Mouse (Mus musculus) spleen, adult 2 months (tissue): ENCODE data around the gene Bend6. TPM values are rescaled to one million over a fixed set of nuclear protein-coding genes. Genes with fewer than 3 reads are reported as not detected.

Experiments
- DNase-seq, 2 experiments: peaks; one replicate each; pipeline versions ENCODE4 v3.0.0 to v3.0.0-alpha.2; 2012 to 2021; ENCODE audit warnings: low spot score in 2 of 2, low read depth in 1 of 2
- H3K27ac ChIP-seq: fragments of 200-500 bp; 2 replicates; pipeline ENCODE4 v1.5.1; 2012; ENCODE audit warnings: low read length, inconsistent platforms; ENCODE audit not compliant: insufficient read depth
- H3K27me3 ChIP-seq: fragments of 200-500 bp; 2 replicates; pipeline ENCODE4 v1.6.1; 2012; ENCODE audit warnings: mild to moderate bottlenecking, moderate library complexity, low read length, inconsistent platforms; ENCODE audit not compliant: control insufficient read depth, insufficient read depth
- H3K36me3 ChIP-seq: fragments of 200-500 bp; 2 replicates; pipeline ENCODE4 v1.6.1; 2012; ENCODE audit warnings: mild to moderate bottlenecking, low read length, inconsistent platforms; ENCODE audit not compliant: control insufficient read depth, insufficient read depth
- H3K4me1 ChIP-seq: fragments of 200-500 bp; 2 replicates; pipeline ENCODE4 v1.6.1; 2011; ENCODE audit warnings: inconsistent platforms; ENCODE audit not compliant: control insufficient read depth, insufficient read depth, insufficient read length
- H3K4me3 ChIP-seq: fragments of 200-500 bp; 2 replicates; pipeline ENCODE4 v1.5.1; 2011; ENCODE audit warnings: mild to moderate bottlenecking, inconsistent platforms; ENCODE audit not compliant: insufficient read depth, insufficient read length; ENCODE audit errors: extremely low read depth
- CTCF ChIP-seq: fragments of 200-500 bp; IDR thresholded peaks from 2 replicates; pipeline ENCODE4 v1.5.1; 2011; ENCODE audit warnings: mild to moderate bottlenecking, inconsistent platforms; ENCODE audit not compliant: insufficient read depth, insufficient read length, insufficient replicate concordance; ENCODE audit errors: extremely low read depth
- POLR2A ChIP-seq: fragments of 200-500 bp; IDR thresholded peaks from 2 replicates; pipeline ENCODE4 v1.6.1; 2011; ENCODE audit warnings: low read depth, low read length, inconsistent platforms
- WGBS: fragments of 180-500 bp; shearing (Covaris S2); methylation state at CpG from one replicate; pipeline ENCODE4 v1.1.7; 2018; 5-methylcytosine and 5-hydroxymethylcytosine counted together
- polyA plus RNA-seq: library from polyadenylated mRNA; depleted of rRNA; stranded (reverse); fragments of >200 nt; gene quantifications from 2 replicates; pipeline ENCODE4 v1.2.3, GENCODE M21; 2012

The Bend6 gene
- polyA plus RNA-seq, 1 experiment = 0.43 TPM

DNA sequence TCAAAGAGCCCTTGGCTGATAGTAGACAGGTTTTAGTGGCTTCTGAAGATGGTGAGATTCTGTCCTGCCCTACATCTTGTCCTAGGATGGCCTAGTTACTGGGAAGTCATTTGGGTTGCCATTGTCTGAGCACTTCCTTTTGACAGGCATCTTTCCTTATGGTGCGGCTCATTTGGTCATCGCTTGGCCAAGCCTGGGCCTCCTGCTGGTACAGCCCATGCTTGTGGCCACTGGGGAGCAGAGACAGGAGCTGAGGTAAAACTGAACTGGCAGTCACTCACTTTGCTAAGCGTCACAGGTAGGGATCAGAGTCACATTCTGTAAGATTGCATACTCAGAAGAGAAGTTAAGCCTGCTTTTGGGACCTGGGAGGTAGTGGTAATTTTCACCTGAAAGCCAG, 24.6 kb upstream of the Bend6 start:
- 92% methylated on average over 3 of the region's 3 CpGs for WGBS
- H3K4me3 ChIP-seq = no peak overlapping the region
- no peak for DNase-seq
- no peaks in the 10 kb centered on the region for H3K4me1 ChIP-seq
- TF ChIP-seq POLR2A (no peak), CTCF (no peak)
- H3K27ac ChIP-seq = no peak overlapping the region
- no peaks in the 10 kb centered on the region for H3K27me3 ChIP-seq
- H3K36me3 ChIP-seq = no peaks in the 10 kb centered on the region

DNA sequence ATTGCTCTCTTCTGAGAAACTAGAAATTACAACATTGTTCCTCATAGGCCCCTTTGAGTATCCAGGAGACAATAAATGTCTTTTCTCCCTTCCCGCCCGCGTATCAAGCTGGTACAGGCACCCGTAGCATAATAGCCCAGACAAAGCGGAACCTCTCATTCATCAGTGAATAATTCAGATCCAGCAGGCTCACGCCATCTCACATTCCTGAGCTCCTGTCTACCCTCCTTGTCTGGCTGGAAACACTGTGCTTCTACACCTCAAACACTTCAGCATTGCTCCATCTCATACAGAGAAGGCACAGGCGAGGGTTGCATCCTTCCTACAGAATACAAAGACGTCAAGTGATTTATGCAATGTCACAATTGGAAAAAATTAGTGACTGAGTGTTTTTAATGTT, 24.2 kb upstream of the Bend6 start:
- no peaks in the 10 kb centered on the region for H3K27me3 ChIP-seq
- 92% methylated on average over 8 of the region's 8 CpGs for WGBS

DNA sequence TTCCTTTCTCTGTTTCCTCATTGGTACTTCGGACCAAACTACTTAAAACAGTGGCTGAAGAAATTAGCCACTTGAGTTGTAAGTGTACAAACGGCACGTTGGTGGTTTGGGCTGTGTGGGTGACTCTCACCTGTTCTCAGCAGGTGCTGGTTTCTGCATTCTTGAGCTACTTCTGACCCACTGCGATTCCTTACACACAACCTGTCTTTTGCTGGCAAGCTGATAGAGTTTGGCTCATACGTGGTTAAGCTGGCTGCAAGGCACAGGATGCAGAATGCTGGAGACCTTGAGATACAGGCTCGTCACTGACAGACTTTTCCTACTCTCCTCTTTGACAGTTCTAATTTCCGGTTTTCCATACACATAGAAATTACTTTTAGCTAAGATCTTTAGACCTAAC, 19.9 kb upstream of the Bend6 start:
- 78% methylated on average over 7 of the region's 7 CpGs for WGBS
- Histone ChIP-seq H3K4me3 (no peak overlapping the region), H3K36me3 (no peaks in the 10 kb centered on the region), H3K4me1 (no peaks in the 10 kb centered on the region), H3K27me3 (no peaks in the 10 kb centered on the region), H3K27ac (no peak overlapping the region)
- TF ChIP-seq CTCF (no peak), POLR2A (no peak)
- no peak for DNase-seq

More for the DNA sequence above, 24.2 kb upstream of the Bend6 start:
- TF ChIP-seq POLR2A = no peak
- TF ChIP-seq CTCF = no peak
- Histone ChIP-seq H3K4me1 (no peaks in the 10 kb centered on the region), H3K4me3 (no peak overlapping the region), H3K36me3 (no peaks in the 10 kb centered on the region), H3K27ac (no peak overlapping the region)
- DNase-seq = no peak

DNA sequence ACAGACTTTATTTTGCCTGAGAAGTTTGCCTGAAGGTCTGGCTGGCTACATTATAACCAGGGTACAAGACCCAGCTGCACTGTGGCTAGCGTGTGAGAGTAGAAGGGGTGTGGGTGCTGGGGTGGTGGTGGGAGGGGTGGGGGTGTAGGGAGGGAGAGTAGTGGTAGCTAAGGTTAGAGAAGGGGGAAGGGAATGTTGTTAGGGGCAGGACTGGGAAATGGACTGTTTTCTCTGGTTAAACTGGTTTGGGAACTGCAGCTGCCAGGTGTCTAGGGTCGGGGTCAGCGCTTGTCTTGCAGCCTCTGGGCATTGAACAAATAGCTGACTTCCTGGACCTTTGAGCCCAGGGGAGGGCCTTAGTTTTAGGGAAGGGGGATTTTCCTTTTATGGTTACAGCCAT, 17.7 kb upstream of the Bend6 start:
- H3K4me1 ChIP-seq = no peaks in the 10 kb centered on the region
- DNase-seq = no peak
- H3K4me3 ChIP-seq = no peak overlapping the region
- no peaks in the 10 kb centered on the region for H3K36me3 ChIP-seq
- no peak overlapping the region for H3K27ac ChIP-seq
- no peaks in the 10 kb centered on the region for H3K27me3 ChIP-seq
- WGBS = 72% methylated on average over 3 of the region's 3 CpGs
- TF ChIP-seq POLR2A = no peak
- no peak for TF ChIP-seq CTCF

DNA sequence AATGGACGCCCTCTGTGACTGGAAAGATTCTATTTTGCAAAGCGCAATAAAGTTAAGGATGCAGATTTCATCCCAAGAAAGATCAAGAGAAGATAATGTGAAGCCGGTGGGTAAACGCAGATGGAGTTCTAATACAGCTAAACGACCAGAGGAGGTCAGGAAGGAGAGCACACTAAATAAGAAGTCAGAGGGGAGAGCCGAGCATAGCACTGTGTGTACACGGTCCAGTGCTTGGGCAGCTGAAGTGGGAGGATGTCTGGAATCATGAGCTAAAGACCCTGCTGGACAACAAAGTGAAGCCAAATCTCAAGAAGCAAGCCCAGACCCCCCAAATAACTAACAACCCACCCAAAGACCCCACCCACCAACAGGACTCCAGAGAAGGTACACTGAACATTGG, 15.4 kb upstream of the Bend6 start:
- Histone ChIP-seq H3K27me3 (no peaks in the 10 kb centered on the region), H3K4me1 (no peaks in the 10 kb centered on the region), H3K36me3 (no peaks in the 10 kb centered on the region), H3K27ac (no peak overlapping the region), H3K4me3 (no peak overlapping the region)
- DNase-seq = no peak
- WGBS = 85% methylated on average over 7 of the region's 7 CpGs
- TF ChIP-seq CTCF (no peak), POLR2A (no peak)

DNA sequence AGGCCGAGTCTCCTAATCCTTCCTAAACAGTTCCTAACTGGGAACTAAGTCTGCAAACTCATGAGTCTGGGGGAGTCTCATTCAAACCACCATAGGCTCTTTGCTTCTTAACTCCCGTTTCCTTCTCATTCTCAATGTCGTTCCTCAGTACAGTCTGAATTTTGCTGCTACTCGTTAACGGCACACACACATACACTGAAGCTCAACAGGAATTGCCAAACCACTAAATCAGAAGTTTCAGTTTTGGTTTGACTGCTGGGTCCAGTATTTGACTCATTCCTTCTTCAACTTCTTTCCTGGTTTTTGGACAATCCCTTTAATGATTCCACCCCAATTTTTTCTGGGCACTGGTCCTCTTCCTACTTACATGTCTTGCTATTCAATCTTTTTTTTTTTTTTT, 8.9 kb upstream of the Bend6 start:
- no peaks in the 10 kb centered on the region; the same call in 1 of the 2 replicates for H3K4me1 ChIP-seq
- no peak overlapping the region for H3K4me3 ChIP-seq
- 31% methylated on average over 5 of the region's 5 CpGs for WGBS
- no peak overlapping the region for H3K27ac ChIP-seq
- no peaks in the 10 kb centered on the region for H3K36me3 ChIP-seq
- TF ChIP-seq CTCF (no peak), POLR2A (no peak)
- no peak for DNase-seq
- H3K27me3 ChIP-seq = no peaks in the 10 kb centered on the region; the same call in 1 of the 2 replicates

DNA sequence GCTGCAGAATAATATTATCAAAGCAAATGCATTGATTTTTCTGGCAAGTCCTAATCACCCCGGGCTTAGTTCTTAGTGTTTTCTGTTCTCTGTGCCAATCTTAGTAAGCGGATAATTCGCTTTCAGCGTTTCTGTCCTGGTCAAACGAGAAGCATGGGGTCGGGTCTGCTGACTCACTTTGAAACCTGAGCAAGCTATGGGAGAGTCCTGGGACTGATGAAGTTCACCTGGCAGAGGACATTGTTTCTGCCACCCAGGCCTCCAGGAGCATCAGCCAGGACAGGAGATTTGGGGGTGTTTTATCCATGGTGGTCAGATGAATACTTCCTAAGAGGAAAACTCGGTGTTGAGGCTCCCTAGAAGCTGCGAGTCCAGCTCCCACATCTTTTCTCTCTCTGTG, 4.0 kb upstream of the Bend6 start:
- no peak overlapping the region for H3K4me3 ChIP-seq
- TF ChIP-seq POLR2A = no peak
- TF ChIP-seq CTCF = no peak
- peaks cover 14% of the 10 kb centered on the region for H3K27me3 ChIP-seq
- H3K27ac ChIP-seq = no peak overlapping the region
- WGBS = 80% methylated on average over 8 of the region's 8 CpGs
- peaks cover 5% of the 10 kb centered on the region; the same call in 1 of the 2 replicates for H3K4me1 ChIP-seq
- no peaks in the 10 kb centered on the region for H3K36me3 ChIP-seq
- no peak for DNase-seq
